Mouse (Mus musculus) hindbrain, postnatal 0 days (tissue): ENCODE data around the gene Mpzl2. TPM values are rescaled to one million over a fixed set of nuclear protein-coding genes. Genes with fewer than 3 reads are reported as not detected.

ENCODE experiments used
- ATAC-seq: fragments of 200-750 bp; cut with Nextera tagmentation; 2 replicates; pipeline ENCODE4 v1.8.0; 2017; ENCODE audit warnings: mild to moderate bottlenecking, moderate TSS enrichment, moderate library complexity
- DNase-seq: peaks from one replicate; pipeline ENCODE4 v3.0.0-alpha.2; 2015; ENCODE audit warnings: low spot score
- H3K27ac ChIP-seq: fragments of 300-500 bp; sonication (generic); 2 replicates; pipeline ENCODE4 v1.5.1; 2014; ENCODE audit warnings: mild to moderate bottlenecking
- H3K27me3 ChIP-seq: fragments of 300-500 bp; sonication (generic); 2 replicates; pipeline ENCODE4 v1.6.1; 2014; ENCODE audit warnings: low read length, mixed read lengths; ENCODE audit not compliant: insufficient read depth
- H3K36me3 ChIP-seq: fragments of 300-500 bp; sonication (generic); 2 replicates; pipeline ENCODE4 v1.6.1; 2014; ENCODE audit warnings: low read length, mixed read lengths; ENCODE audit not compliant: insufficient read depth
- H3K4me1 ChIP-seq: fragments of 300-500 bp; sonication (generic); 2 replicates; pipeline ENCODE4 v1.6.1; 2014; ENCODE audit warnings: antibody characterized with exemption, low read length, mixed read lengths; ENCODE audit not compliant: insufficient read depth
- H3K4me2 ChIP-seq: fragments of 300-500 bp; sonication (generic); 2 replicates; pipeline ENCODE4 v1.6.1; 2014; ENCODE audit warnings: low read depth, mild to moderate bottlenecking, low read length, moderate library complexity, mixed read lengths
- H3K4me3 ChIP-seq: fragments of 300-500 bp; sonication (generic); 2 replicates; pipeline ENCODE4 v1.5.1; 2014; ENCODE audit warnings: low read length
- H3K9ac ChIP-seq: fragments of 300-500 bp; sonication (generic); replicated peaks from 2 replicates; pipeline ENCODE4 v1.6.1; 2014; ENCODE audit warnings: mild to moderate bottlenecking, low read length, moderate library complexity, mixed read lengths
- H3K9me3 ChIP-seq: fragments of 300-500 bp; sonication (generic); 2 replicates; pipeline ENCODE4 v1.6.1; 2016; ENCODE audit warnings: low read length, mixed read lengths
- CTCF ChIP-seq: IDR thresholded peaks from 2 replicates; pipeline ENCODE4 v1.5.1; 2016; ENCODE audit warnings: antibody characterized with exemption, control low read depth, low read depth
- WGBS: fragments of 180-500 bp; shearing (Covaris S2); extraction: QIAGEN DNeasy Blood & Tissue Kit; methylation state at CpG from one replicate; pipeline ENCODE4 v1.1.7; 2014; 5-methylcytosine and 5-hydroxymethylcytosine counted together
- polyA plus RNA-seq: library from polyadenylated mRNA; unstranded; fragments of >200 nt; fragmentation: Nextera tagmentation; extraction: Ambion mirVana; gene quantifications from 2 replicates; pipeline ENCODE4 v1.2.1, GENCODE M21; 2015
- total RNA-seq: library from RNA; depleted of rRNA; stranded (reverse); fragments of >200 nt; gene quantifications from 2 replicates; pipeline ENCODE4 v1.2.3, GENCODE M21; 2014

Gene Mpzl2
- total and polyA plus RNA-seq, 2 experiments from 2014 or later, result 4.1 TPM

DNA sequence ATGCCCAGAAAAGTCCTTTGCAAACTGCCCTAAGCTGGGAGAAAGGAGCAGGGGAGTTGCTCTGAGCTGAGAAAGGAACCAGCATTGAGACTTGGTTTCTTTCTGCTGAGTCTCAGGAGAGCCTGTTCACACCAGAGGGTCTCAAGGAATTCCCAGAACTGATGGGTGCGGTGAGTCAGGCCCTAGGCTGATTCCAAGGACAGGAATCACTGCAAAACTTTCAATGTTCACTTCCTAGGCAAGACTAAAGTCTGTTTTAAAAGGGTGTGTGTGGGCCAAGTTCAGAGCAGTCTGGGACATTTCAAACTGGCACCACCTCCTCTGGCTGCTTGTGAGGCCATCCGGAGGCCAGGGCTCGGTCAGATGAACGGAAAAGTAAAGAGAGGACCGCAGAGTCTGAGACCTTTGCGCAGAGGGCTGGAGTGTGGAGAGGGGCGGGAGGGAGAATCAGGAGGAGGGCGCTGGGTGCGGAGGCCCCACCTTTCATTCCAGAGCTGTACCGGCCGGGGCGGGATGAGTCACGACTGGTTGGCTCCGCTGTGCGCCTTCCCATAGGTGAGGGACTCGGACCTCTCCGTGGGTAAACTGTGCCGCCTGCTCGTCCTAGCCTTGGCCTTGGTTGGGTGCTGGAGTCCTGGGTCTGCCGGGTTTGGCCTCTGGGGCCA is 2.6 kb downstream of the Mpzl2 start:
- Histone ChIP-seq H3K4me2 (0 out of 2 replicates have a peak overlapping the region, but pooled peaks have one; percentile 13), H3K36me3 (no peaks in the 10 kb centered on the region), H3K9ac (no peak overlapping the region), H3K27ac (no peak overlapping the region), H3K9me3 (no peaks in the 10 kb centered on the region), H3K4me1 (no peaks in the 10 kb centered on the region; the same call in 1 of the 2 replicates), H3K4me3 (peak overlapping the region; percentile 16; the same call in 1 of the 2 replicates), H3K27me3 (peaks cover 47% of the 10 kb centered on the region)
- no peak for TF ChIP-seq CTCF
- WGBS, result 3% methylated on average over 20 of the region's 20 CpGs
- ATAC-seq (no peak), DNase-seq (no peak)

DNA sequence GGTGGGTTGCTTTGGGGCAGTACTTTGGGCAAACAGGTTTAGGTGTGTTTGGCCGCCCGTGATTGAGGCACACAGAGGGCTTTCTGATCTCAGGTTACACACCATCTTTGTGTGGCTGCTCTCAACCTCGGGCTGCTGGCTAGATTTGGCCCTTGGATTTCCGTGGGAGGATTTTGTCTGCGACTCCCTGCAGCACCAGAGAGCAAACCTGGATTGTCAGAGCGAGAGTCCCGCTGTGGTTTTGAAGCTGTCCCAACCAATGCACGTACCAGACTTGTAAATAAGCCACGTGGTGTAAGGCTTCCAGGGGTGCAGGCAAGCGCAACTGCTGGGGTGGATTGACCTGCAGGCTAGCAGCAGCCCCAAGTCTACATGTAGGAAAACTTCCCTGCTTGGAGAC is 3.3 kb downstream of the Mpzl2 start:
- no peak for TF ChIP-seq CTCF
- Histone ChIP-seq H3K36me3 (no peaks in the 10 kb centered on the region), H3K27me3 (peaks cover 47% of the 10 kb centered on the region), H3K27ac (no peak overlapping the region), H3K9me3 (no peaks in the 10 kb centered on the region), H3K4me1 (no peaks in the 10 kb centered on the region; the same call in 1 of the 2 replicates), H3K9ac (no peak overlapping the region), H3K4me3 (peak overlapping the region; percentile 16; the same call in 1 of the 2 replicates), H3K4me2 (0 out of 2 replicates have a peak overlapping the region, but pooled peaks have one; percentile 13)
- 0% methylated on average over 10 of the region's 10 CpGs for WGBS
- DNase-seq (no peak), ATAC-seq (no peak)

DNA sequence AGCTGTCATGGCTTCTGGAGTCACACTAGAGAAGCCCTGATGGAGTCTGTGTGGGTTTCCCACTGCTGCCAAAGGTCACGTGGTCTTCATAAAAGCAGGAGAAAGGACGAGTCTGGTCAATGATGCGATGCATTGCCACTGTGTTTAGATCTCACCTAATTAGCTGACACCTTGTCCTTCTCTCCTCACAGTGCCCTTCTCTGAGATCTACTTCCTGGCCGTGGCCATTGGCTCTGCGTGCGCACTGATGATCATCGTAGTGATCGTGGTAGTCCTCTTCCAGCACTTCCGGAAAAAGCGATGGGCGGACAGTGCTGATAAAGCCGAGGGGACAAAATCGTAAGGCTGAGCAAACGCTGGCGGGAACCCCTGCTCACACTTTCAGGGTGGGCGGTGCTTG is 7.4 kb downstream of the Mpzl2 start:
- 88% methylated on average over 16 of the region's 16 CpGs for WGBS
- H3K4me3 ChIP-seq, result no peak overlapping the region

DNA sequence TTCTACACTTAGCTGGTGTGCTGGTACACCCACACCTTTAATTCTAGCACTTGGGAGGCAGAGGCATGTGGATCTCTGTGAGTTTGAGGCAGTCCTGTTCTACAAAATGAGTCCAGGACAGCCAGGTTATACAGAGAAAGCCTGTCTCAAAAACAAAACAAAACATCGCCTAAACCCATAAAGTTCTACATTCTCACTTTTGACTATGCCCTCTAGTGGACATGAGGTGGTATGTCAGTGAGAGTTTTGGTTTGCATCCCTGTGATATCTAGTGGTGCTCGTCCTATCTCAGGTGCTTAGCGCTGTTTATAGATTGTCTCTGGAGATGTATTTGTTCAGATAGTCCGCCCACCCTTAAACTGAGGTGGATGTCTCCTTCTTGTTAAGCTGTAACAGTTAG is 8.9 kb downstream of the Mpzl2 start:
- no peak overlapping the region for H3K4me3 ChIP-seq
- H3K4me2 ChIP-seq, result no peak overlapping the region
- H3K9ac ChIP-seq, result no peak overlapping the region
- H3K27ac ChIP-seq, result no peak overlapping the region
- H3K27me3 ChIP-seq, result peaks cover 25% of the 10 kb centered on the region
- ATAC-seq (no peak), DNase-seq (peak; percentile 52)
- H3K9me3 ChIP-seq, result no peaks in the 10 kb centered on the region
- 28% methylated on average over 4 of the region's 4 CpGs for WGBS
- peak; percentile 85 for TF ChIP-seq CTCF
- H3K4me1 ChIP-seq, result no peaks in the 10 kb centered on the region
- no peaks in the 10 kb centered on the region for H3K36me3 ChIP-seq

More for the DNA sequence above, 7.4 kb downstream of the Mpzl2 start:
- Histone ChIP-seq H3K27ac (no peak overlapping the region), H3K36me3 (no peaks in the 10 kb centered on the region), H3K4me2 (no peak overlapping the region), H3K9me3 (no peaks in the 10 kb centered on the region), H3K4me1 (no peaks in the 10 kb centered on the region; the same call in 1 of the 2 replicates), H3K27me3 (peaks cover 31% of the 10 kb centered on the region), H3K9ac (no peak overlapping the region)
- TF ChIP-seq CTCF, result no peak
- ATAC-seq (no peak), DNase-seq (no peak)

DNA sequence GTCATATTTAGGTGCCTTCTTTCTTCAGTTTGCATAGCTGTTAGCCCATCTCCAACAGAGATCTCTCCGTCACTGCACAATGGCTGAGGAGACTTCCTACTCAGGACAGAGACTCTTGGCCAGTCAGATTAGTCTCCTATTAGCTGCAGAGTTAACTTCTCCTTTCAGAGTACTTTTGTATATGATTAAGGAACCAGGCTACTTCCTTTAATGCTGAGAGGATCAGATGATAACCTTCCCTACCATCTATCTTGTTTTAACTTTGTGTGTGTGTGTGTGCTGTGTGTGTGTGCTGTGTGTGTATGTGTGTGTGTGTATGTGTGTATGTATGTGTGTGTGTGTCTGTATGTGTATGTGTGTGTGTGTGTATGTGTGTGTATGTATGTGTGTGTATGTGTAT is 10.1 kb downstream of the Mpzl2 start:
- H3K9ac ChIP-seq, result no peak overlapping the region
- no peak for ATAC-seq
- no peak for DNase-seq
- no peak for TF ChIP-seq CTCF
- no peaks in the 10 kb centered on the region for H3K36me3 ChIP-seq
- no peak overlapping the region for H3K4me2 ChIP-seq
- no peaks in the 10 kb centered on the region for H3K9me3 ChIP-seq
- H3K4me3 ChIP-seq, result no peak overlapping the region
- H3K27me3 ChIP-seq, result peaks cover 18% of the 10 kb centered on the region
- peaks cover 3% of the 10 kb centered on the region; the same call in 1 of the 2 replicates for H3K4me1 ChIP-seq
- no peak overlapping the region for H3K27ac ChIP-seq
- 89% methylated on average over 1 of the region's 1 CpGs for WGBS

DNA sequence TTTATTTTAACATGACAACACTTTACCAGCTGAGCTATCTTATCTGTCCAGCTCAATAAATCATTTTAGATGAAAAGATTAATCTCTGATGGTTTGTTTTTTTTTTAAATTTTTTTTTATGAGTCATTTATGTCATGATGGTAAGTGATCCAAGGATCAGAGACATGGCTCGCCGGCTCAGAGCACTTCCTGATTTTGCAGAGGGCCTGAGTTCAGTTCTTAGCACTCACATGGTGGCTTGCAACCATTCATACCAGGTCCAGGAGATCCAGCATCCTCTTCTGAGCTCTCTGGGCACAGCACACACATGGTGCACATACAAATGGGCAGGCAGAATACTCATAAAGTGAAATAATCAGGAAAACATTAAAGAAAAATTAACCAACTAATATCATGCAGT is 10.7 kb downstream of the Mpzl2 start:
- peaks cover 18% of the 10 kb centered on the region for H3K27me3 ChIP-seq
- TF ChIP-seq CTCF, result no peak

More for the DNA sequence above, 10.7 kb downstream of the Mpzl2 start:
- Histone ChIP-seq H3K9me3 (no peaks in the 10 kb centered on the region), H3K9ac (no peak overlapping the region), H3K4me1 (peaks cover 3% of the 10 kb centered on the region; the same call in 1 of the 2 replicates), H3K4me2 (no peak overlapping the region), H3K4me3 (no peak overlapping the region), H3K36me3 (no peaks in the 10 kb centered on the region), H3K27ac (no peak overlapping the region)
- 89% methylated on average over 2 of the region's 2 CpGs for WGBS
- DNase-seq, result no peak
- no peak for ATAC-seq
